Mouse (Mus musculus) hindbrain, embryonic 14.5 days (tissue): ENCODE data around the gene Dppa3. TPM values are rescaled to one million over a fixed set of nuclear protein-coding genes. Genes with fewer than 3 reads are reported as not detected.
A peak's percentile ranks its signal among the peaks of the same experiment; 100 is the strongest.

ENCODE experiments used
- ATAC-seq: fragments of 200-750 bp; cut with Nextera tagmentation; 2 replicates; pipeline ENCODE4 v1.8.0; 2017; ENCODE audit warnings: moderate number of reproducible peaks, mild to moderate bottlenecking, moderate TSS enrichment, moderate library complexity; ENCODE audit not compliant: low FRiP score
- DNase-seq: peaks from one replicate; pipeline ENCODE4 v3.0.0-alpha.2; 2015; ENCODE audit warnings: low spot score
- H3K27ac ChIP-seq: fragments of 300-500 bp; sonication (generic); 2 replicates; pipeline ENCODE4 v1.5.1; 2014; ENCODE audit warnings: mild to moderate bottlenecking, moderate library complexity
- H3K27me3 ChIP-seq: fragments of 300-500 bp; sonication (generic); 2 replicates; pipeline ENCODE4 v1.6.1; 2014; ENCODE audit warnings: mild to moderate bottlenecking, low read length, mixed read lengths; ENCODE audit not compliant: control insufficient read depth, insufficient read depth
- H3K36me3 ChIP-seq: fragments of 300-500 bp; sonication (generic); replicated peaks from 2 replicates; pipeline ENCODE4 v1.6.1; 2014; ENCODE audit not compliant: control insufficient read depth, insufficient read depth
- H3K4me1 ChIP-seq: fragments of 300-500 bp; sonication (generic); replicated peaks from 2 replicates; pipeline ENCODE4 v1.6.1; 2014; ENCODE audit warnings: antibody characterized with exemption, low read length, mixed read lengths; ENCODE audit not compliant: control insufficient read depth, insufficient read depth
- H3K4me2 ChIP-seq: fragments of 300-500 bp; sonication (generic); replicated peaks from 2 replicates; pipeline ENCODE4 v1.6.1; 2014; ENCODE audit warnings: mild to moderate bottlenecking, moderate library complexity
- H3K4me3 ChIP-seq: fragments of 300-500 bp; sonication (generic); replicated peaks from 2 replicates; pipeline ENCODE4 v1.5.1; 2014; ENCODE audit warnings: mild to moderate bottlenecking, low read length
- H3K9ac ChIP-seq: fragments of 300-500 bp; sonication (generic); 2 replicates; pipeline ENCODE4 v1.6.1; 2014
- H3K9me3 ChIP-seq: fragments of 300-500 bp; sonication (generic); 2 replicates; pipeline ENCODE4 v1.6.1; 2016; ENCODE audit warnings: low read length; ENCODE audit not compliant: control insufficient read depth
- WGBS: fragments of 180-500 bp; shearing (Covaris S2); extraction: QIAGEN DNeasy Blood & Tissue Kit; methylation state at CpG from one replicate; pipeline ENCODE4 v1.1.7; 2014; 5-methylcytosine and 5-hydroxymethylcytosine counted together
- polyA plus RNA-seq: library from polyadenylated mRNA; unstranded; fragments of >200 nt; fragmentation: Nextera tagmentation; extraction: Ambion mirVana; gene quantifications from 2 replicates; pipeline ENCODE4 v1.2.1, GENCODE M21; 2014

The Dppa3 gene
- polyA plus RNA-seq, 1 experiment from 2014 or later = not detected

DNA sequence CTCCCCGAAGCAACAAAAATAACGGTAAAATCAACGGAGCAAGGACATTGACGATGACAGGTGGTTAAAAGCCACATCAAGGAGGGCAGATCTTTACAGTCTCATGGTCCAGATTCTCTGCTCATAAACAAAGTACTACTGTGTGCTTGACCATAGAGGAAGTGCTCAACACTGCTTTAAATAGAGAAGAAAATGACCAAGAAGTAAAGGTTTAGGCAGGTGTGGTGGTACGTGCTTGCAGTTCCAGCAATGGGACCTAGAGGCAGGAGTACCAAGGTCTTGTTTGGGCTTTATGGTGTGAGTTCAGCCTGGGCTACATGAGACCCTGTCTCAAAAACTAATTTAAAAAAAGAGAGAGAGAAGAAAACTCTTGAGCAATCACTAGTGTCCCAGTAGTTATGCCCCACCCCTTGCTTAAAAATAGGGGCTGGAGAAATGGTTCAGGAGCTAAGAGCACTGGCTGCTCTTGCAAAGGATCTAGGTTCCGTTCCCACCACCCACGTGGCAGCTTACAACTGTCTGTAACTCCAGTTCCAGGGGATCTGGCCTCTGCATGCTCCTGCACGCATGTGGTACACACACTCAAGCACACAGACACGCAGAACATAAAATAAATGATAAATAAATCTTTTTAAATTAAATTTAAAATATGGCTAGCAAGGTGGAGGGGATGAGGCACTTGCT, 27.0 kb upstream of the Dppa3 start:
- Histone ChIP-seq H3K4me3 (no peak overlapping the region), H3K4me1 (no peaks in the 10 kb centered on the region), H3K9ac (no peak overlapping the region), H3K9me3 (no peaks in the 10 kb centered on the region), H3K36me3 (no peaks in the 10 kb centered on the region), H3K27me3 (no peaks in the 10 kb centered on the region), H3K4me2 (no peak overlapping the region), H3K27ac (no peak overlapping the region)
- no peak for DNase-seq
- no peak for ATAC-seq
- WGBS = 90% methylated on average over 9 of the region's 9 CpGs

DNA sequence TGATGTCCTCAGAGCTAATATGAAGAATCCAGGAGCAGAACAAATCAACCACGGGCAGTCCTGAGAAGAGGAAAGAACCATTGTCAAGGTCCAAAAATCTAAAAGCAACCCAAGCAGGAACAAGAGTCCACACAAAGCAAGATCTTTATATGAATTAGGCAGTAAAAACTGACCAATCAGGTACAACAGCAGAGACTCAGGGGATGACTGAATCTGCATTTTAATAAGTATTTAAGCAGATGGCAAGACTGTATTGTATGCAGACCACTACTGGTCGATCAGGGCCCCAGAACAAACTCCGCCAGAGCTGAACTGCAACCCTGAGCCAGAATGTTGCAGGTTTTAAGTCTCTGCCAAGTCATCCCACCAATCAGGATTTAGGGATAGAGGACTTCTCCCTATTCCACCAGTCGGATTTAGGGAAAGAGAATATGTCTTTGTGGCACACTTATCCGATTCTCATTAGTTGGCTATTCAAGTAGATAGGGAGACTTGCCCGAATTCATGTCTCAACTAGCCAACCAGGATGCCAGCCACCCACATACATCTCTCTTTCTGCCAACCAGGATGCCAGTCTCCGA, 26.1 kb upstream of the Dppa3 start:
- 74% methylated on average over 7 of the region's 7 CpGs for WGBS
- no peak overlapping the region for H3K27ac ChIP-seq
- H3K4me1 ChIP-seq = no peaks in the 10 kb centered on the region
- no peaks in the 10 kb centered on the region for H3K27me3 ChIP-seq
- ATAC-seq (no peak), DNase-seq (no peak)
- H3K36me3 ChIP-seq = no peaks in the 10 kb centered on the region
- no peak overlapping the region for H3K4me2 ChIP-seq
- H3K9me3 ChIP-seq = no peaks in the 10 kb centered on the region
- no peak overlapping the region for H3K4me3 ChIP-seq
- no peak overlapping the region for H3K9ac ChIP-seq

DNA sequence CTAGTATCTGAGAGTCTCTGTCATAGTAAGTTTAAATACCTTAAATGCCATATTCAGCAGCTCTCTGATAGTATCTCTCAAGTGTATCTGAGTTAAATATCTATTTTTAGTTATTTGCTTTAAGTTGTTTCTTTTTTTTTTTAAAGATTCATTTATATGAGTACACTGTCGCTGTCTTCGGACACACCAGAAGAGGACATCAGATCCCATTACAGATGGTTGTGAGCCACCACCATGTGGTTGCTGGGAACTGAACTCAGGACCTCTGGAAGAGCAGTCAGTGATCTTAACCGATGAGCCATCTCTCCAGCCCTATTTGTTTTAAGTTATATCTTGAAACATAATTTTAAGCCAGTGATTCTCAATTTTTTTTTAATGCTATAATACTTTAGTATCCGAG, 25.2 kb upstream of the Dppa3 start:
- H3K27ac ChIP-seq = no peak overlapping the region
- no peak for DNase-seq
- 94% methylated on average over 4 of the region's 4 CpGs for WGBS

DNA sequence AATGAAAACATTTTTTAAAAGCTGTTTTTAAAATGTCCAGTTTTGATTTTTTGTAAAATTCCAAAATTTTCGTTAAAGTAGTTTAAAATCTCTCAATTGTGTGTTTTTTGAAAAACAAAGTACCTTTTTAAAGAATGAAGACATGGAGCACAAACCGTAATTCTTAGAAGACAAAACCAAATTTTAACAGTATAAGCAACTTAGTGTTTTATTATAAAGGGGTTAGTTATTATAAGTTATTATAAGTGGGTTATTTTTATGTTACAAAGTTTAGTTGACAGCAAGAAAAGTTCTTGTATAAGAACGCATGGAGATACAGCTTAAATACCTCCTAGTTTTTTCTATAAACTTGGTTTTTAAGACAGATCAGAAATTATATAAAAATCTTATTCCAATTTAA, 24.6 kb upstream of the Dppa3 start:
- Histone ChIP-seq H3K4me3 (peak overlapping the region; percentile 20; the same call in 1 of the 2 replicates), H3K36me3 (no peaks in the 10 kb centered on the region), H3K9ac (no peak overlapping the region), H3K27ac (no peak overlapping the region), H3K4me1 (no peaks in the 10 kb centered on the region), H3K27me3 (no peaks in the 10 kb centered on the region), H3K4me2 (peak overlapping the region; percentile 55), H3K9me3 (no peaks in the 10 kb centered on the region)
- ATAC-seq (no peak), DNase-seq (no peak)
- 91% methylated on average over 3 of the region's 3 CpGs for WGBS

More for the DNA sequence above, 25.2 kb upstream of the Dppa3 start:
- no peaks in the 10 kb centered on the region for H3K36me3 ChIP-seq
- H3K4me1 ChIP-seq = no peaks in the 10 kb centered on the region
- no peak overlapping the region for H3K4me2 ChIP-seq
- H3K9me3 ChIP-seq = no peaks in the 10 kb centered on the region
- no peaks in the 10 kb centered on the region for H3K27me3 ChIP-seq
- no peak for ATAC-seq
- H3K4me3 ChIP-seq = no peak overlapping the region
- no peak overlapping the region for H3K9ac ChIP-seq

DNA sequence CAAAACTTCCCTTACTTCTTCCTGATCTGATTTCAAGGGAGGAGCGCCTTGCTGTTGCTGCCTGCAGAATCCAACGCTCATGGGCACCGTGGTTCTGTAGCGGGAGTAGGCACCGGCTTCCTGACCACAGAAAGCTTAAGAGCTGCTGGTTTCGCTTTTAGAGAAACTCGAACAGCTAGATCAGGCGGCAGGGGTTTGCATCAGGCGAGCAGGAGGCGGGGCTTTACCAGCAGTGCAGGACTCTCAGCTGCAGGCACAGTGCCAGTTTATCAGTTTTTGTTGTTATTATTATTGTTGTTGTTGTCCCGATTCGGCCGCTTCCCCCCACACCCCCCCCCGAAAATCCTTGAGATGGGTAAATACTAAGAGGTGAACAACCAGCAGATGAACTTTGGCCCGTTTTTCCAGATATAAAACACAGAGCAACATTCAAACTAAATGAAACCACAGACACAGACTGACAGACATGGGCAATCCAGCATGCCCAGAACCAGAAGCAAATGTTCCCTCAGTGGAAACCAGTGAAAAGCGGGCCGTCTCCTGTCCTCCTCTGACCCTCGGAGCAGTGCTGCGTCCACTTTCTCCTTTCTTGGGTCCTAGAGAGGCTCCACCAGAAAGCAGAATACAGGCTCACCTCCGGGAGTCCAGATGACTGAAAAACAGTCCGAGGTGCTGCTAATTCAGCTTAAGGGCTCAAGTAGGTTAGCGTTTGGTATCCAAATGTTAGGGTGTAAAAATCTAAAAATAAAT, 23.8 kb upstream of the Dppa3 start, which contains the start of gene Apobec1:
Gene Apobec1, minus strand, starts transcription at position 203 of the 750 bp plus-strand sequence.
- H3K27ac ChIP-seq = no peak within 1 kb of the TSS
- ATAC-seq = peak; percentile 60; the same call in 1 of the 2 replicates
- H3K4me3 ChIP-seq = peak within 1 kb of the TSS; percentile 20
- DNase-seq = peak; percentile 49
- no peaks in the 10 kb centered on the region for H3K36me3 ChIP-seq
- peak within 1 kb of the TSS; percentile 55 for H3K4me2 ChIP-seq
- no peaks in the 10 kb centered on the region for H3K4me1 ChIP-seq
- peak within 1 kb of the TSS; percentile 49; the same call in 1 of the 2 replicates for H3K9ac ChIP-seq
- H3K27me3 ChIP-seq = no peaks in the 10 kb centered on the region
- no peaks in the 10 kb centered on the region for H3K9me3 ChIP-seq
- 8% methylated on average over 22 of the region's 22 CpGs for WGBS

DNA sequence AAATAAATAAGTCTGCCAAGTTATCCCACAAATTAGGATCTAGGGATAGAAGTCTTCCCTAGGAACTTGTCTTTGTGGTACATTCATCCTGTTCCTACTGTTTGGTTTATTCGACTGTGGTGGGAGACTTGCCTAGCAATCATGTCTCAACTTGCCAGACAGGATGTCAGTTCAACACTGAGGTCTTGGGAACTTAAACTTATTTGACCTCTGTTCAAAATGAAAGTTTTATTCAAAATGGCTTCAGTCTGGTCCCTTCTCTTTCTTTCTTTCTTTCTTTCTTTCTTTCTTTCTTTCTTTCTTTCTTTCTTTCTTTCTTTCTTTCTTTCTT, 23.3 kb upstream of the Dppa3 start:
- no peak for ATAC-seq
- H3K27ac ChIP-seq = no peak overlapping the region
- no peak overlapping the region for H3K9ac ChIP-seq
- no peak overlapping the region for H3K4me3 ChIP-seq
- no peaks in the 10 kb centered on the region for H3K27me3 ChIP-seq
- DNase-seq = no peak
- no peaks in the 10 kb centered on the region for H3K9me3 ChIP-seq
- peak overlapping the region; percentile 55 for H3K4me2 ChIP-seq
- WGBS = 70% methylated on average over 1 of the region's 1 CpGs
- H3K36me3 ChIP-seq = no peaks in the 10 kb centered on the region
- no peaks in the 10 kb centered on the region for H3K4me1 ChIP-seq

DNA sequence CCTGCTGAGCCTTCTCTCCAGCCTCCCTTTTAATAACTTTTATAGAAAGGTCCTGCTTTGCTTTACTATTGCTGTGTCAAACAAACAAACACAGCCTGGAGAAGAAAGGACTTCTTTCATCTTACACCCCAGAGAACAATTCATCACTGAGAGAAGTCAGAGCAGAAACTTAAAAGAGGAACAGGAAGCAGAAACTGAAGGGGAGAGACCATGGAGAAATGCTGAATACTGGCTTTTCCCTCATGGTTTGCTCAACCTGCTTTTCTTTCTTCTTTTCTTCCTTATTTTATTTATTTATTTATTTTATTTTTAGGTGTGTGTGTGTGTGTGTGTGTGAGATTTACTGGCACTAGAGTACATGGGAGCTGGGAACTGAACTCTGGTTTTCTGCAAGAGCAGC, 21.9 kb upstream of the Dppa3 start:
- no peak for ATAC-seq
- no peak for DNase-seq
- Histone ChIP-seq H3K4me3 (no peak overlapping the region), H3K9me3 (no peaks in the 10 kb centered on the region), H3K27me3 (no peaks in the 10 kb centered on the region), H3K9ac (no peak overlapping the region), H3K4me1 (no peaks in the 10 kb centered on the region), H3K36me3 (no peaks in the 10 kb centered on the region), H3K27ac (no peak overlapping the region), H3K4me2 (no peak overlapping the region)

DNA sequence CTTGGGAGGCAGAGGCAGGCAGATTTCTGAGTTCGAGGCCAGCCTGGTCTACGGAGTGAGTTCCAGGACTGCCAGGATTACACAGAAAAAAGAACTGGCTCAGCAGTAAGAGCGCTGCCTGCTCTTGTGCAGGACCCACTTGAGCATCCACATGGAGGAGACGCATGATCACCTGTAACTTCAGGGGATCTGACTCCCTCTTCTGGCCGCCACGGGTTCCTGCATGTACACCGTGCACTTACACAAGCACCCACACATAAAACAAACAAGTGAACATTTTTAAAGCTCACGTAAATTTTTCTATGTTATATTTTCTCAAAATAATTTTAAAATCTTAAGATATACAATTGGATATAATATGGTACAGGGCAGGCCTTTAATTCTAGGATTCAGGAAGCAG, 20.7 kb upstream of the Dppa3 start:
- Histone ChIP-seq H3K9ac (no peak overlapping the region), H3K9me3 (no peaks in the 10 kb centered on the region), H3K27me3 (no peaks in the 10 kb centered on the region), H3K4me1 (no peaks in the 10 kb centered on the region), H3K36me3 (no peaks in the 10 kb centered on the region), H3K4me2 (no peak overlapping the region), H3K4me3 (no peak overlapping the region), H3K27ac (no peak overlapping the region)
- WGBS = 94% methylated on average over 8 of the region's 8 CpGs
- DNase-seq (no peak), ATAC-seq (no peak)

DNA sequence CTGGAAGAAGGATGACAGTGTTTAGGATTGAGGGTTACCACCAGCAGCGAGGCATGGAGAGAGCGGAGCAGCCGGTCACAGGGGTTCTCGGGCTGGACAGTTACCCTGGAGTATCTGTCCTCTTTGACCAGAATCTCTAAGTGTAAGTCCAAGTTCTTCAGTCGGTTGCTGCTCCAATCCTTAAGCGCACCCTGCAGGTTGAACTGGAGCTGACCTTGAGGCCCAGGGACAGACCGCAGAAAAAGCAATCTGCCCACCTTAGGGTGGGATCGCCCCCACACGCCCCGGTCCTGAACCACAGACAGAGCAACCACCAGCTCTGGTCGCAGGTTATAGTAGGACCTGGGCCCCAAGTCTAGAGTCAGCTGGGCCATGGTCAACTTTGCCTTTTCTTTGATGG, 19.5 kb upstream of the Dppa3 start:
- Histone ChIP-seq H3K9ac (no peak overlapping the region), H3K4me2 (no peak overlapping the region), H3K4me3 (no peak overlapping the region), H3K27ac (no peak overlapping the region), H3K36me3 (no peaks in the 10 kb centered on the region), H3K9me3 (no peaks in the 10 kb centered on the region), H3K27me3 (no peaks in the 10 kb centered on the region), H3K4me1 (no peaks in the 10 kb centered on the region)
- ATAC-seq (no peak), DNase-seq (no peak)
- 97% methylated on average over 11 of the region's 11 CpGs for WGBS
